Mouse (Mus musculus) thymus, postnatal 14 days (tissue): ENCODE data around the gene Prrxl1.

Experiments
- DNase-seq: peaks from one replicate; pipeline ENCODE4 v3.0.0; 2021

The Prrxl1 gene

DNA sequence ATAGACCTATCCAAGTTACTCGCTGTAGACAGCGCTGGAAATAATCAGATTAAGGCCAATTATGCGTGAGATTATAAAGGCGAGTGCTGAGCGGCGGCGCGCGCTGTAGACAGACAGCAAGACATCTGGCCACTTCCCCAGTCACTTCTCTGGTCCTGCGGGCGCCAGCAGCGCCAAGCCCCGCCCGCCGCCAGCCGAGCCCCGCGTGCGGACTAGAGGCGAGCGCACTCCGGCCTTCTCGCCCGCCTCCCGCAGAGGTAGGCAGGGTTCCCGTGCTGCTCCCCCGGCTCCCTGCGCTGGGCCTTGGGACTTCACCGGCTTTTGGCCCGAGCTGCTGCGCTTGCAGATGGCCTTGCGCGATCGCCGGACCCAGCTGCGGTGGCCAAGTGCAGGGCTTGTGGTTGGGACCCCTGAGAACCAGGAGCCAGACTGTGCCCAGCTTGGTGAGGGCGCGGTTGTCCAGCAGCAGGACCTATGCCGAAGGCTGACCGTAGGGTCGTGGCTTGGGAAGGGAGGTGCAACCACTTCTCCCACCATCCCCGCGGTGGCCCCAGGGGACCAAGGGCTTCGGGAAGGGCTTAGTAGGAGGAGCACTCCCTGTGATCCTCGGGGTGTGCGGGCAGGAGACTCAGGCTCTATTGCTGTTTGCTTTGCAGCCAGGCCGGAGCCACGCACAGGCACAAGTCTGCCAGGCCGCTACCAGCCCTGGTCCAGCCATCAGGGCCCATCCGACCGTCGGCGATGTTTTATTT, at the start of gene Prrxl1:
Gene Prrxl1, plus strand, starts transcription at position 118 of the 752 bp plus-strand sequence.
- DNase-seq: no peak

DNA sequence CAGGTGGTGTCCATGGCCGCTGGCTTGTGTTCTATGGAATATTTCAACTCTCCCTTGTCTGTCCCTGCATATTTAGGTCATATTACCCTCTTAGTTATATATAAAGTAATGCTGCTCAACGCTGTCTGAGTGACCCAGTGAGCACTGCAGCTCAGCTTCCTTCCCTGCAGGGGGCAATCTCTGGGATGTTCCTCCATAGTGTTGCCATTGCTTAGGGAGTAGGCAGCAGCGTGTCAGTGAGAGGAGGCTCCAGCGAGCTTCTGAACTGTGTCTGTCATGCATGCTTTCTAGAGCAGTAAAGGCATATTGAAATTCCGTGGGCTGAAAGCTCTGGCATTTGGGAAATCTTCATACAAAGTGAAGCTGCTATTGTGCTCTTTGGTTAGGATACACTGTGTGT, 47.4 kb upstream of the Prrxl1 start:
- no peak for DNase-seq

DNA sequence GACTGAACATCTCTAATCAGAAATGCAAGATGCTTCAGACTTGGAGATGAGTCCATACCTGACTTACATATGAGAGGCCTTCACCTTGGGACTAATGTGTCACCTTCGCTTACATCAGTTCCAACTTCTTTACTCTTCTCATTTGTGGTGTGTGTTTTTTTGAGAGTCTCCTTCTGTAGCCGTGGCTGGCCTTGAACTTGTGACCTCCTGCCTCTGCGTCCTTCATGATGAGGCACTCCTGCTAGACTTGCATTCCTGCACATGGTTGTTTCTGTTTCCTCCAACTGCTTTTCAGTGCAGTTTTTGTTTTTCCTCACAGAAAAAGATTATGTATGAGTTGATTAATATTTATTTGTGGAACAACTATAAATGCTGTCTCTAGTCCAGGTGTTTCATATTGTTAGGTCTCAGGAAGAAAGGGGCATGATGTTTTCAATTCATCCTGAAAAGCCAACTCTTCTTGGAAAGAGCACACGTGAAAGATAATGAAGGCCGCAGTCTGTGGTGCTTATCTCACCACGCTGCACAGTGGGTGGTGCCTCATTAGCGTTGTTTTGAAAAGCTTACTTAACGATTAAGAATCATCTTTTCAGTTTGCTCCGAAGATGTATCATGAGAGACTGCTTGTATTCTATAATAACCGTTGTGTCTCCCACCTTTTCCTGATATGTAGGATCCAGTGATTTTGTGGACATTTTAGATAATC, 45.9 kb upstream of the Prrxl1 start:
- no peak for DNase-seq

DNA sequence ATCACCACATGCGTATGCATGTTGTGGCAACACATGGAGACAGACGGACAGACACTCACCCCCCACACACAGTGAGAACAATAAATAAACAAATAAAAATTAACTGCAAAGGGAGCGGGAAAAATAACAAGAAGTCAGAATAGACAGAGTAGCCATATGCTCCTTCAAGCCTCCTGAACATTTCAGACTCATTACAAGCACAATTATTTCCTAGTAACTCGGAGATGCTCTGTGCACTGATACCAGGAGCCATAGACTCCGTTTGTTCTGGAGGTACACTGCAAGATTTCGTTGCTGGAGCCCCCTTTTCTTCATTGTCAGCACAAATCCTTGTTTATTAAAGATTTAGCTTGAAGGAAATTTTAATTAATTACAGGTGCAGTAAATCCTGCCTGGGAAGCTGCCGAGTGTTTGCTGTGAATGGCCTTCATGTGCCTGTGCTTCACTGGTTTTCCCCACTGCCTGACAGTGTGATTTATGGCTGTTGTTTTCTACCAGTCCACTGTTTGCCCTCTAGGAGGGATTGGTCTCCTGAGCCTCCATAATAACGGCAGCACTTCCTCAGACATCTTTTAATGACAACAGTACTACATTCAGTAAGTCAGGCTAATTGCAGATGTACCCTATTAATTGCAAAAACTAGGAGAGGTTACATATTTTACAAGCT, 44.2 kb upstream of the Prrxl1 start:
- no peak for DNase-seq

DNA sequence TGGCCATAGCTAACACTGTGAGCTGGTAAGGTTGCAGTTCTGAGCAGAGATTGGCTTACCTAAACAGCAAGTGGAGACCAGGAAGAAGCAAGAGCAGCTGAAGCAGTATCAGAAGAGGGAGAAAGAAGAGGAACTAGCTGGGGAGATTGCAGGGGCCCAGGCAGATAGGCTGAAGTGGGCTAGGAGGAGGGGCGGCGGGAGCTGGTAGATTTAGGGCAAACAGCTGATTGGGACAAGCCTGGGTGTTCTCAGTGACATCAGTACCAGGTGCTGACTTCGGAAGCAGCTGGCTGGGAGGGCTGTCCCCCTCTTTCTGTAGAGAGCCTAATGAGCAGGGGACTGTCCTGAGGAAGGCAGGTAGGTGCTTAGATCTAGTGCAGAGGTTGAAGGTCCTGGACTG, 37.8 kb upstream of the Prrxl1 start:
- DNase-seq: no peak

DNA sequence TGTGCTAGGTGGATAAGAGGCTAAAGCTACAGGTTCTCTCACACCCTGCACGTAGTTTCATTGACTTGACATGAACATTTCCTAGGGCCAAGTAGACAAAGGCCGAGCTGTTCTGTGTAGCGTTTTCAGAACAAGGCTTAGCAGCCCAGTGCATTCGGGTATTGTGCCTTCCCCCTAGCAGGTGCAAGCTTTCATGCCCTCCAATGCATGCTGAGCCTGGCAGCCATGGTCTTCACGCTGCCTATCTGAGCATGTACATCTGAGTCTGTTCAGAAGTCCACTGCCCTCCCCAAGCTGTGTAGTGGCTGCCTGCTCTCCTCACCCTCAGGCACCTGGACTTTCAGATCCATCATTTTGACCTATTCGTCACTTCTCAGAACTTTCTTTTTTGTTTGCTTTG, 35.5 kb upstream of the Prrxl1 start:
- DNase-seq: no peak

DNA sequence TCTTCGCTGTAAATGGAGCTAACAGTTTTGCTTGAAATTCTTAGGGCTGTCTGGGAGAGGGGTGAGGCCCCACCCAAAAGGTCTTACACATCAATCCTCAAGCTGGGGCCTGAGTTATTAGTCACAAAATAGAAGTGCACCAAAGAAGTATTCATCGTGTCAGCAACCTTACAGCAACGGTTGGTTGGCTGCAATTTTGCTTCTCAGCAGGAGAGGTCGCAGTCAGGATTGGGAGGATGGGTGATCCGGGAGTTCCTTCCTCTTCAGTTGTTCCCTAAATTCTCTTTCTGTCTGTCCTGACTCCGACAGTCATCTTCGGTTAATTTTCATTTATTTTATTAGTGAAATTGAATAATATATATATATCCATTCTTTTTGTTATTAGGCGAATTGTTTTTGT, 26.7 kb upstream of the Prrxl1 start:
- no peak for DNase-seq

DNA sequence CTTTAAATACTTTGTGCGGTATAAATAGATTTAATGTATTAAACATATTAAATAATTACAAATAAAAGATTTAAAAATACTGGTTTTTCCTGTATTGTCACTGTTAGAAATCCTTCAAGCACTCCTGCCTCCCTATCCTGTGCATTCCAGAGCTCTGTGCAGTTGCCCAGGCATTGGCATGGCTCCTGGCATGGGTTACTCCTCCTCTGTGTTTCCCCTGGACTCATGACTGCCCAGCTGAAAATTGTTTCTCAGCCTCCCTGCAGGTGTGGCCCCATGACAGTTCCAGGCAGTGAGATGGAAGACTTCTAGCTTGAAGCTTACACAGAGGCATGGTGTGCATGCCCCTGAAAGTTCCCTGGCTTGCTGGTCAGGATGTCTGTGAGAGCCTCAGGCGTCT, 20.8 kb upstream of the Prrxl1 start:
- no peak for DNase-seq

DNA sequence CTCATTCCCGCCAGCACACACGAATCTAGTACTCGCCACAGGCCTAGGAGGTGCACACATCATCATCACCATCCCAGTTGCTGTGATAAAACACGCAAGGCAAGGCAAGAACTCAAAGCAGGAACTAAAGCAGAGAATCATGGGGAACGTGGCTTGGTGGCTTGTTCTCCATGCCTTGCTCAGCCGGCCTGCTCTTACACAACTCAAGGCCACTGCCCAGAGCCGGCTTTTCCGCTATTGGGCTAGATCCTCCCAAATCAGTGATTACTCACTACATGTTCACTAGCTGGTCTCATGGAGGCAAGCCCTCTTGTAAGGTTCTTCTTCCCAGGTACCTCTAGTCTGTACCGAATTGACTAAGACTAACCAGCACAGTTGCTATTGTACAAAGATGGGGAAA, 15.5 kb upstream of the Prrxl1 start:
- DNase-seq: no peak

DNA sequence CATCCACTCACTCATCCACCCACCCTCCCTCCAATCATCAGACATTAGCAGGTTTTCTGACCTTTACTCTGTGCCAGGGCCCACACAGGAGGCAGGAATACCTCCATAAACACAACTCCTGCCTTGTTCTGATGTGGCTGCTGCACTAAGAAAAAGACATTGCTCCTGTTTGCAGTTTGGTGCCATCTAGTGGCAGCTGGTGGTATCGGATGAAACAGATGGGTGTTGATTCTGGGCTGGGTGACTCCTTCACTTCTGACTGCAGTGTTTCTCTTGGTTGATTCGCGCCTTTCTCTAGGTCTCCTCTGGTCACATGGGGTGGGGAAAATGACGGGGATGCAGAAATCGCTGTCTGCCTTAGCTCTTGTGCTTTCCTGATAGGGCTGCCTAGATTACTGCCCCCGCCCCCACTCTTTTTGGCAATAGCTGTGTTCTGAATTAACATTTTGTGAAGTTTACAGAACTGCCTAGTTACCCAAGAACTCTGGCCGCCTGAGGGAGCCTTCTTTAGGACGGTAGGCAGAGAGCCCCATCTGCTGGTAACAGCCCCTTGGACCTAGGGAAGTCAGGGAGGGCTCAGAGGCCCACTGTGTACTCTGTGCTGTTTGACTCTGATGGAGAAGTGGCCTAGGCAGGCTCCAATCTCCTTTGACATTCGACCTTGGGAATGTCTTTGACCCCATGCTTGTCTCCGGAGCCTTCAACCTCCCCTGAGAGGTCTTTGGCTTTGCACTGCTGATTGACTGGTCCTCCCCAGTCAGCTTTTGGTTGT, 12.0 kb upstream of the Prrxl1 start:
- DNase-seq: peak; percentile 57

DNA sequence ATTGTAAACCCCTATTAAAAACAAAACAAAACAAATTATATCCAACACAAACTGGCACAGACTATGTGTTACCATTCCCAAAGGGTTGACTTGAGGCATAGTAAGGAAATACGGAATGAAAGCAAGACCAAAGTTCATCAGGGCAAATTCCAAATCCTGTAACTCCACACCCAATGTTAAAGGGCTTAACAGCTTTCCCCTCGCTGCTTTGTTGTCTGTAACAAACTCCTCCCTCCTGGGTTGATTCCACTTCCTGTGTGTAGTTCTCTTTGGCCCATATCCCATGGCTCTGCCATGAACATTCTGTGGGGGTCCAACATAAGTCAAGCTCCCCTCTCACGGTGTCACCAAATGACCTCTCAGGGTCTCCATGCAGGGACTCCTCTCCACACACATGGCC, 8.8 kb upstream of the Prrxl1 start:
- no peak for DNase-seq

DNA sequence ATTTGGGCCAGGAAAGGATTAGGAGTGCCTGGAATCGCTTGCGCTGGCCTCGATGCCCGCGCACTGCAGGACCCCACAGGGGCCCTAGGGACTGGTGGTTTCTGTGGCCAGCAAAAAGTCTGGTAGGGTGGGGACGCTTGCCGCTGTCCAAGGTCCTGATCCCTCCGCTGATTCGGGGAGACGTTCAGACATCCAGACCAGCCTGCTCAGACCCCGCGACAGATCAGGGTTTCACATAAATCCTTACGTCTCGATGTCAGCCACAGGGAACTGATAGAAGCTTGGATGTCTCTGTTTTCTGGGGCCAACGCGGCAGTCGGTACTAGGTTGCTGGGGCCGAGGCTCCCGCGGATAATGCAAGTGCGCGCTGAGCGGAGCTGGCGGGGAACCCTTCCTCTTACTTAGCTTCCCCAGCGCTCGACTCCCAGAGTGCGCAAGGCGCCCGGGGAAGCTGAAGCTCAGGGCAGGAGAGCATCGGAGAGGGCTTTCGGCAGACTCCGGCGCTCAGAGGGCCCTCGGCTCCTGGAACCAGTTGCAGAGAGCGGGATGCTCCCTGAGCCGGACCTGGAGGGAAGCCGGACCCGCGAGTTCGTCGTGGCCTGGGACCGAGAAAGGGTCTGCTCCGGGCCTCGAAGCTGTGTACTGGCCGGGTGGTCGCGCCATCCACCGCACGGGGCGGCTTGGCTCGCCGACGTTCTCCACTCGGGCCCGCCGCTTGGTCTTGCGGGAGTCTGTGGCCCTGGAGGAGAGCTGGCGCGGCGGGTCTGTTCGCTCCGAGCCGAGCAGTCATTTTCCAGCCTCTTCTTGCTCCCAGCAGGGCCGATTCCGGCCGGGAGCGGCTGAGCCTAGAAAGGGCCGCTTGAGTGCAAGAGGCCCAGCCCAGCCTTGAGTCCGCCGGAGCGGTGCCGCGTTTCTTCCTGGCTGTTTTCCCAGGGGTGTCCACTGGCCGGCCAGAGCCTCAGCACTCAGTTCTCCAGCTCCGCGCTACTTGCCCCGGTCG, 1.7 kb upstream of the Prrxl1 start:
- peak; percentile 63 for DNase-seq

DNA sequence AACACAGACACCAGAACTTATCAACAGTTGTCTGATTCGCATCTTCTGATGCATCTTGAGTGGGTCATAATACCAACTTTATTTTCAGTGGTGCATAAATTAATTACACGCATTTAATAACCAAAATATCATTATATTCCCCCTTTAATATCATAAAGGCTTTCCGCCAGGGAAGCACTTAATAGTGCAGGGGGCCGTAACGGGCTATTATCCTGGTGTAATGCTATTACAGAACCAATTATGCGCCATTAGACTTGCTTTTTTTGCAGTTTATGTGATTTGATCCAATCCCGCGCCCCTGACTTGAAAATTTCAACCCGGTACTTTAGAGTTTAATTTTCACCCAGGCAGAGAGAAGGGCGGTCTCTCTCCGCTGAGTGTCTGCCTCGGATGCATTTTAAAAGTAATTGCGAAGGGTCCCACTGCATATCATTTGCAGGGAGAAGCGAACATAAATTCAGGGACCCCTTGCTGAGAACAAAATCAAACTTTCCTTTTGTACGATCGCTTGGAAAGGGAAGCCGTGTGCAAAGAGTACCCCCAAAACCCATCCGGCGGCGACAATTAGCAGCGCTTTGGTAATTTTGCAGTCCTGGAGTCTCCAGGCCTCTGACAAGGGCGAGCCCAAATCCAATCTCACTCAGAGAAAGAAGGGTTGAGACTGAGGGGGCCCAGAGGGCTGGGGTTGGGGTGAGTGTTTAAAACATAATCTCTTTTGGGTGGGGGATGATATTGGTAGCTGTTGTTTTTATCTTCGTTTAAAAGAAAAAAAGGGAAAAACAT, 579 bp upstream of the Prrxl1 start:
- no peak for DNase-seq

DNA sequence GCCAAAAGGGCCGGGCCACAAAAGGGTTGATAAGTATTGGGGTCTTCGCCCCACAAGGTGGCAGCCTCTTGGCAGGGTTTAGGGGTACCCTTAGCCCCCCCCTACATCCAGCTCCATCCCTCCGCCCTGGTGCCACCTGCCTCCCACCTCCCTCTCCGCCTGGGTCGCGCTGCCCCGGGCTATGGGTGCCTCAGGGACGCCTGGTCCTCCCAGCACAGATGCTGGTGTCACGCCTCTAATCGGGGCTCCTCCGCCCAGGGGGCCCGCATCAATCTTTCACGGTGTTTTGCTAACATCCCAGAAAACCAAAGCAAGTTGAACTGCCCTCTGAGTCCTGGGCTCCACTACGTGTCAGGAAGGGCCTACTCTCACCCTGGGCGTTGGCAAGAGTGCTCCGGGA, 903 bp downstream of the Prrxl1 start:
- DNase-seq: no peak

DNA sequence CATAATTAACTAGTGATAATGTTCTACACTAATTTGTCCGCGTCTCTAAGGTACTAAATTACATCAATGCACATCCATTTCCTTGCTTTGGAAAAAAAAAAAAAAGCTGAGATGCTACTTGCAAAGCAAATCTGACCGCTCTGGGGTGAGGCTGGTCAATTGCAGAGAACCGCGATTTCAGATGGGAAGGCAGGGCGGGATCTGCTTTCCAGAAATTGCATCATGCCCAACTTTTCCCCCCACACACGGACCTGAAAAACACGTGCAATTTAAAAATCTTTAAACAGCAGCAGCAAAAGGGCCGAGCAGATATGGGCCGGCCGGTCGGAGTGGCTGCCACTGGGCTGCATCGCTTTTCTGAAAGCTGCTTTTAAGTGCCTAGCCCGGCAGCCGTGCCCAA, 6.3 kb downstream of the Prrxl1 start:
- no peak for DNase-seq

DNA sequence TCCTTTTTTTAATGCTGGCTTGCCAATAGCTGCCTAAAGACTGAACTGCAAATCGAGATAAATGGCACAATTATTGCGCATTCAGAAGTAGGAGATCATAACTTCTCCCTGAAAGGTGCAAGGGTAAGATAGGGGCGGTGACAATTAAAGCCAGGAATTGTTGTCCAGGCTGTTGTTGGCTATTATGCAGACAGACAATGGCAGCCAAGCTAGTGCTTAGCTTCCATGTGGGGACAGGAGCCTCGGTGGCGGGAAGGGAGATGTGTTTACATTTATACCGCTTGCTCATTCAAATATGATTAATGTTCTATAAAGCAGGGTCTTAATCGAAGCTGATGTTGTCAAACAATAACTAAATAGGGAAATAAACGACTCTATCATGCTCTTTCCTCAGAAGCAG, 7.1 kb downstream of the Prrxl1 start:
- DNase-seq: no peak

DNA sequence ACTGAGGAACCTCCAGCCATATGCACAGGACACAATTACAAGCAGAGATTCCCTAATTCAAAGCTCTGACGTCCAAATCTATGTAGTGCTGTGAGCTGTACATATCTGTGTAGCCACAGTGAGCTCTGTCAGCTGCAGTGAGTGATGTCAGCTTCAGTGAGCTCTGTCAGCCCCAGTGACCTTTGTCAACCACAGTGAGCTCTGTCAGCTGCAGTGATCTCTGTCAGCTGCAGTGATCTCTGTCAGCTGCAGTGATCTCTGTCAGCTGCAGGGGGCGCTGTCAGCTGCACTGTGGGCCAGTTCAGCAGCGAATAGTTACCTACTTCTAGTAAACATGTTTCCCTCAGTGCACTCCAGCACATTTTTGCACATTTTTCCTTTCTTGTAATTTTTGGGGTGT, 10.2 kb downstream of the Prrxl1 start:
- peak; percentile 12 for DNase-seq

DNA sequence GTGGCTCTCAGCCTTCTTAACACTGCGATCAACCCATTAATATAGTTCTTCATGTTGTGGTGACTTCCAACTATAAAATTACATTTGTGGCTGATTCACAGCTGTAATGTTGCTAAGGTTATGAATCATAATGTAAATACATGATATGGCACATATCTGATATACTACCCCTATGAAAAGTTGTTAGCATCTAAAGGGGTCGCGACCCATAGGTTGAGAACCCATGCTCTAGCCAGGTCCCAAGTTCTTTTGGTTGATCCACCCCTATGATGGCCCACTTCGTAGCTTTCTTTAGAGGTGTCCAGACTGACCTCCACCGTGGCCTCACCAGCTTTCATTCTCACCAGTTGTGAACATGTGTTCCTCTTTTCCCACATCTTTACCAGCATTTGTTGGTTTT, 18.0 kb downstream of the Prrxl1 start:
- DNase-seq: no peak

DNA sequence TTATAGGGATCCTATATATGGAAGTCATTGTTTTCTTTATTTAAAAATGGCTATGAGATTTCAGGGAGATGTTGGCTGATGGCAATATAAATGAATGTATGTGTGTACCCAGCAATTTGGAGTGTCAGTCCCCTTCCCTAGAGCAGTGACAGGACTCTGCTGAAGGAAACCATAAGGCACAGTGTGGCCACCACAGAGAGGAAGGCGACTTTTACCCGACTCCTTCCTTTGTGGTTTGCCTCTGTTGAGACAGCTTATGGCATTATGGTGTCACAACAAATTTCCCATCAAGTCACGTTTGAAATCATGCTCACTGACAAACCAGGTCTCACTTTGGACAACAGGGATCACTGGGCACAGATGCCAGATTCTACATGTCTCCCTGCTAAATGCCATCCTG, 25.0 kb downstream of the Prrxl1 start:
- no peak for DNase-seq

DNA sequence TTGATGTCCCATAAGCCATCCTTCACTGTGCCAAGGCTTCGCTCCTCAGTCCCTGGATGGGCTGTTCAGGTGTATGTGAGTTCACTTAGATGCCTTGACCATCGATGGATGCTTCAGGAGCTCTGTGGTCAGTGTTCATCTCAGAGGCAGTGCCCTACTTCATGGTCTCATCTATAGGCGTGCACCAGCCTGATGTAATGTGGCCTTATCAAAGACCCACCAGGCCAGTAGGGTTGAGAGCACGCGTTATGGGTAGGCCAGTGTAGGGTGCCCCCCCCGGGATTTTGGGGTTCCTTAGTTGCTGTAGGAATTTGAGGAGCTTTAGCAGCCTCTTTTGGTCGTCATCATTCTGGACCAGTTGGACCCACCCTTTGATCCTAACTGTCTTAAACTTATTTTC, 25.6 kb downstream of the Prrxl1 start:
- DNase-seq: no peak

DNA sequence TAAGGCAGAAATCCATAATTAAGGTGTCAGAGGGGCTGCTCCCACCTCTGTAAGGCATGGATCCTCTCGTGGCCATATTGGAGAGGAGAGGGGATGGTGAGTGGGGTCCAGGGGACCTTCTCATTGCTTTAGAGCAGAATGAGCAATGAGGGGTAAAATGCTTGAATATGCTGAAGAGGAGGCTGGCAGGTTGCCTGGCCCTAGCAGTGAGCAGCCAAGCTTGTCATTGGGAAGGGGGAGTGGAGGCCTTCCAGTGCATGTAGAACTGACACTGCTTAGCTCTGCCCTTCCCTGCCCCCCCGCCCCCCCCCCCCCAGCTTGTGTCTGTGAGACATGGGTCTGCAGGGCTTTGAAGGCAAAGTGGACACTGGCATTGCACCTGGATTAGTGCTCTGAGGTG, 28.1 kb downstream of the Prrxl1 start:
- DNase-seq: no peak
